Mouse (Mus musculus) heart, embryonic 16.5 days (tissue): ENCODE data around the gene Swsap1. TPM values are rescaled to one million over a fixed set of nuclear protein-coding genes. Genes with fewer than 3 reads are reported as not detected.

Experiments used
- ATAC-seq: fragments of 200-750 bp; cut with Nextera tagmentation; replicated peaks from 2 replicates; pipeline ENCODE4 v1.8.0; 2017; ENCODE audit warnings: moderate number of reproducible peaks; ENCODE audit not compliant: insufficient read depth, low FRiP score; ENCODE audit errors: extremely low read depth
- H3K27ac ChIP-seq: fragments of 300-500 bp; sonication (generic); 2 replicates; pipeline ENCODE4 v1.5.1; 2014; ENCODE audit warnings: mild to moderate bottlenecking, low read length, control low read depth, moderate library complexity
- H3K27me3 ChIP-seq: fragments of 300-500 bp; sonication (generic); 2 replicates; pipeline ENCODE4 v1.6.1; 2014; ENCODE audit warnings: low read length, mixed read lengths; ENCODE audit not compliant: control insufficient read depth, insufficient read depth
- H3K36me3 ChIP-seq: fragments of 300-500 bp; sonication (generic); 2 replicates; pipeline ENCODE4 v1.6.1; 2014; ENCODE audit not compliant: control insufficient read depth, insufficient read depth
- H3K4me1 ChIP-seq: fragments of 300-500 bp; sonication (generic); 2 replicates; pipeline ENCODE4 v1.6.1; 2014; ENCODE audit warnings: low read length, mixed read lengths; ENCODE audit not compliant: control insufficient read depth, insufficient read depth
- H3K4me2 ChIP-seq: fragments of 300-500 bp; sonication (generic); 2 replicates; pipeline ENCODE4 v1.6.1; 2014; ENCODE audit warnings: low read depth, mild to moderate bottlenecking, control low read depth, low read length
- H3K4me3 ChIP-seq: fragments of 300-500 bp; sonication (generic); 2 replicates; pipeline ENCODE4 v1.5.1; 2014; ENCODE audit warnings: mild to moderate bottlenecking, control low read depth, low read length
- H3K9ac ChIP-seq: fragments of 300-500 bp; sonication (generic); 2 replicates; pipeline ENCODE4 v1.6.1; 2014; ENCODE audit warnings: low read length, control low read depth
- H3K9me3 ChIP-seq: fragments of 300-500 bp; sonication (generic); replicated peaks from 2 replicates; pipeline ENCODE4 v1.6.1; 2016; ENCODE audit warnings: low read length; ENCODE audit not compliant: control insufficient read depth
- WGBS: fragments of 180-500 bp; shearing (Covaris S2); extraction: QIAGEN DNeasy Blood & Tissue Kit; methylation state at CpG from one replicate; pipeline ENCODE4 v1.1.7; 2014; 5-methylcytosine and 5-hydroxymethylcytosine counted together
- polyA plus RNA-seq: library from polyadenylated mRNA; unstranded; fragments of >200 nt; fragmentation: Nextera tagmentation; extraction: Ambion mirVana; gene quantifications from 2 replicates; pipeline ENCODE4 v1.2.1, GENCODE M21; 2015

Swsap1 gene
- polyA plus RNA-seq, 1 experiment from 2014 or later: 4.4 TPM

- Histone ChIP-seq H3K4me3 (no peak overlapping the region), H3K4me1 (no peaks in the 10 kb centered on the region; the same call in 1 of the 2 replicates), H3K9ac (no peak overlapping the region), H3K4me2 (no peak overlapping the region), H3K9me3 (no peaks in the 10 kb centered on the region), H3K27ac (no peak overlapping the region), H3K36me3 (no peaks in the 10 kb centered on the region), H3K27me3 (no peaks in the 10 kb centered on the region)
- WGBS: 54% methylated on average over 12 of the region's 12 CpGs
- ATAC-seq: no peak
Observed at GRCm38 (mm10) chr9:21932445-21933137, 23.0 kb upstream of the Swsap1 start.

DNA sequence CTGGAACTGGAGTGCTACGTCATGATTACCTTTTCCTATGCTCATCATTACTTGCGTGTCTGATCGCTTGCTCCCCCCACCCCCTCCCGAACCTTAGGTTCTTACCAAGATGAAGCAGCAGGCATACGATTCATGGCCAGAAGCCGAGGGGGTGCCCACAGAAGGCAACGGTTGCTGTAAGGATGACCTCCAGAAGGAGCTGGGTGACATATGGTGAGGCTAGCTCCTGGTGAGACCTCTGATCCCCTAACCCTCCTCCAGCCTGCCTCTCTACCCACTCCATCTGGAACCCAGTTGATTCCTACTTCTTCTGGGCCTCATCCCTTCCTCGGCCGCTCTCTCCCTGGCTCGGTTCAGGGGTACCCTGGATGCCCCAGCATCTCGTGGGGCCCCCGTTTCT is 21.5 kb upstream of the Swsap1 start:
- Histone ChIP-seq H3K4me1 (no peaks in the 10 kb centered on the region; the same call in 1 of the 2 replicates), H3K9ac (no peak overlapping the region), H3K4me2 (no peak overlapping the region), H3K27ac (no peak overlapping the region), H3K4me3 (no peak overlapping the region), H3K9me3 (no peaks in the 10 kb centered on the region), H3K27me3 (no peaks in the 10 kb centered on the region), H3K36me3 (no peaks in the 10 kb centered on the region)
- ATAC-seq: no peak
- 86% methylated on average over 12 of the region's 12 CpGs for WGBS

DNA sequence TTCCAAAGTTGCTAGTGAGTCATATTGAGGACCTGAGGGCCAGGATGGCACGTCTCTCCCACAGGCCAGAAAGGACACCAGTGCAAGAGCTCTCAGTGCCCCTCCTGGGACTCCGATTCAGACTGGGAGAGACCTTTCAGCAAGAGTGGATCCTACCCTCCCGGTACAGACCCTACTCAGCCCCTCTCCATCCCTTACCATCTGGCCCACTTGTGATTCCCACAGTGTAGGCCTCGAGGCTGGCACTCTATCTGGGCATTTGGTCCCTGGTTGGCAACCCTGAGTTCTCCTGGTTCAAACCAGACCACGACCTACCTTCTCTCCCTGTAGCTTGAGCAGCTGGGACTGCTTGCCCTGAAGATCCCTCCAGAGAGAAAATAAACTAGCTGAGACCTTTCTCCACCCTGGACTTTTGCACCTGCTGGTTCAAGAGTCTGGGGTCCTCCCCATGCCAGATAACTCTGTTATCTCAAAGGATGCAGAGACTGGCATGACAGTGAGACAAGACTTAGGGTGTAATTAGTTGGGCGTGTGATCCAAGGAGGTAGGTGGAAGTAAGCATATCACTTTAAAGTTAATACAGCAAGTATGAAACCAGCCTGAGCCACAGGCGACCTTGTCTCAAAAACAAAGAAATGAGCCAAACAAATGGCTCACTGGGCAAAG is 20.0 kb upstream of the Swsap1 start:
- no peak for ATAC-seq
- 80% methylated on average over 7 of the region's 7 CpGs for WGBS
- Histone ChIP-seq H3K4me2 (no peak overlapping the region), H3K36me3 (no peaks in the 10 kb centered on the region), H3K4me1 (no peaks in the 10 kb centered on the region; the same call in 1 of the 2 replicates), H3K4me3 (no peak overlapping the region), H3K9ac (no peak overlapping the region), H3K27ac (no peak overlapping the region), H3K27me3 (no peaks in the 10 kb centered on the region), H3K9me3 (no peaks in the 10 kb centered on the region)

GRCm38 (mm10) chr9:21936692-21937570 is 18.6 kb upstream of the Swsap1 start, which contains the start of gene Plppr2:
Gene Plppr2, plus strand, starts transcription at chr9:21937033.
- no peaks in the 10 kb centered on the region; the same call in 1 of the 2 replicates for H3K4me1 ChIP-seq
- H3K9ac ChIP-seq: peak within 1 kb of the TSS; percentile 65
- H3K27ac ChIP-seq: no peak within 1 kb of the TSS
- H3K4me3 ChIP-seq: peak within 1 kb of the TSS; percentile 57
- no peaks in the 10 kb centered on the region for H3K36me3 ChIP-seq
- H3K9me3 ChIP-seq: no peaks in the 10 kb centered on the region
- ATAC-seq: peak; percentile 97
- 1% methylated on average over 42 of the region's 43 CpGs for WGBS
- no peaks in the 10 kb centered on the region for H3K27me3 ChIP-seq
- H3K4me2 ChIP-seq: peak within 1 kb of the TSS; percentile 74

DNA sequence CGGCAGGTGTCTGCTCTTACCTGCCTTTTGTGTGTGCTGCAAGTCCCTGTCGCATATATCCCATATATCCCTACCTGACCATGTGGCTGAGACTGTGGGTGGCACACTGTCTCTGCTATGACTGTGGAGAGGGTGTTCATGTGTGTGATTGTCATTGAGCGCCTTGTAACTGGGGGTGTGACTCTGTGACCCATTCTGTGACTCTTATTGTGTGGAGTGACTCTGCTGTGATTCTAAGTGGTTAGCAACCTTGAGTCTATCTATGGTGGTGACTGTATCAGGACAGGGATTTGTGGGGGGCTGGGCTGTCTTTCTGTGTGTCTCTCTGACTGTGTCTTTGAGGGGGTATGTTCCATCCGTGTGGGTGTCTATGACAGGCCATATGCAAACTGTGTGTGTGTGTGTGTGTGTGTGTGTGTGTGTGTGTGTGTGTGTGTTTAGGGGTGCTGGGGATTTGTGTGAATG is 17.8 kb upstream of the Swsap1 start:
- H3K36me3 ChIP-seq: no peaks in the 10 kb centered on the region
- H3K4me2 ChIP-seq: peak overlapping the region; percentile 74; the same call in 1 of the 2 replicates
- no peak for ATAC-seq

GRCm38 (mm10) chr9:21938234-21938855 is 17.2 kb upstream of the Swsap1 start:
- Histone ChIP-seq H3K4me1 (no peaks in the 10 kb centered on the region; the same call in 1 of the 2 replicates), H3K9ac (no peak overlapping the region), H3K4me2 (no peak overlapping the region), H3K36me3 (no peaks in the 10 kb centered on the region), H3K27me3 (no peaks in the 10 kb centered on the region), H3K27ac (no peak overlapping the region), H3K4me3 (no peak overlapping the region), H3K9me3 (no peaks in the 10 kb centered on the region)
- no peak for ATAC-seq
- 73% methylated on average over 4 of the region's 4 CpGs for whole genome bisulfite sequencing

More for the DNA sequence above, 17.8 kb upstream of the Swsap1 start:
- Histone ChIP-seq H3K27me3 (no peaks in the 10 kb centered on the region), H3K9me3 (no peaks in the 10 kb centered on the region), H3K27ac (no peak overlapping the region), H3K4me1 (no peaks in the 10 kb centered on the region; the same call in 1 of the 2 replicates), H3K9ac (no peak overlapping the region), H3K4me3 (no peak overlapping the region)
- 88% methylated on average over 4 of the region's 4 CpGs for WGBS

- Histone ChIP-seq H3K4me3 (no peak overlapping the region), H3K27ac (no peak overlapping the region), H3K4me2 (no peak overlapping the region), H3K27me3 (peaks cover 11% of the 10 kb centered on the region), H3K9me3 (no peaks in the 10 kb centered on the region), H3K4me1 (no peaks in the 10 kb centered on the region), H3K9ac (no peak overlapping the region), H3K36me3 (no peaks in the 10 kb centered on the region)
- ATAC-seq: no peak
- WGBS: 59% methylated on average over 12 of the region's 12 CpGs
Observed at GRCm38 (mm10) chr9:21943046-21943445, 12.5 kb upstream of the Swsap1 start.

GRCm38 (mm10) chr9:21943638-21944037 is 11.9 kb upstream of the Swsap1 start:
- ATAC-seq: no peak
- no peak overlapping the region for H3K9ac ChIP-seq
- H3K4me3 ChIP-seq: no peak overlapping the region
- H3K4me1 ChIP-seq: no peaks in the 10 kb centered on the region
- no peaks in the 10 kb centered on the region for H3K36me3 ChIP-seq
- 39% methylated on average over 12 of the region's 12 CpGs for WGBS
- no peak overlapping the region for H3K4me2 ChIP-seq
- H3K27ac ChIP-seq: no peak overlapping the region
- H3K27me3 ChIP-seq: peaks cover 15% of the 10 kb centered on the region
- H3K9me3 ChIP-seq: no peaks in the 10 kb centered on the region
